Mouse (Mus musculus) brain, embryonic 14.5 days (tissue): ENCODE data around the gene Spty2d1.

Experiments used
- CTCF ChIP-seq: fragments of 200-500 bp; IDR thresholded peaks from 2 replicates; pipeline ENCODE4 v1.5.1; 2012; ENCODE audit warnings: inconsistent platforms, mild to moderate bottlenecking, moderate library complexity, borderline replicate concordance; ENCODE audit not compliant: insufficient read depth, insufficient read length; ENCODE audit errors: extremely low read depth
- POLR2A ChIP-seq: fragments of 200-500 bp; IDR thresholded peaks from 2 replicates; pipeline ENCODE4 v1.6.1; 2012; ENCODE audit warnings: mild to moderate bottlenecking, inconsistent platforms, borderline replicate concordance; ENCODE audit not compliant: poor library complexity, insufficient read depth, insufficient read length, severe bottlenecking; ENCODE audit errors: extremely low read depth

DNA sequence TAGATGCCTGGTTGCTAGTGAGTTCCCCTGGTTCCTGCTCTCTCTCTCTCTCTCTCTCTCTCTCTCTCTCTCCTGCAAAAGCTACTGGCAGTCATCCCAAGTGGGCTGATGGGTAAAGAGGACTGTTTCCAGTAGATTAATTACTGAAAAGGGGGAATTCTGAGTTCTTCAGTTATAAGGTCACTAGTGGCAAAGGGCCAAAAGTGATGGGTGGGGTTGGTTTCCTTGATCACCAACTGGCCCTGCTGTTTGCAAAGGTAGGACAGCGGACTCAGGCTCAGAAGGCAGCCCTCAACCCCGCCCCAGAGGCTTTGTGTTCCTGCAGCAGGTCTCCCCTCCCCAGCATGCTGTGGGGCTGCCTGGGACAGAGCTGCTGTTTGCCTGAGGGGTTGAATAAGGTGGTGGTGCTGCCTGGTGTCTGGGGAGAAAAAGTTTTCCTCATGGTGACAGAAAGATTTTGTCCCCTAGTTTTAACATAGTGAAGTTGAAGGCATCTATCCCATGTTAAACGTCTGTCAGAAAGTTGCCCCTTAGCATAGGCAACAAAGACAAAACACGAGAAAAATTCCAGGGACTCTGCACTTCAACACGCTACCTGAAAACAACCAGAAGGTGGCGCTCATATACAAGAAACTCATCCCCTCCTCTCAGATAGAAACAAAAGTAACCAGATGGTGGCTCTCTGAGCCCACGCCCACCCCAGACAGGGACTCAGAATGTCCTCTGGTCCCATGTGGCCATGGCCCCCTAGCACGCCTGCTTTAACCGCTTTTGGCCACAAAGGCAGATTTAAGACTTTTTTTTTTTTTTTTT is 45.2 kb downstream of the Spty2d1 start:
- peak; percentile 77 for TF ChIP-seq CTCF
- no peak for TF ChIP-seq POLR2A
